Mouse (Mus musculus) midbrain, embryonic 13.5 days (tissue): ENCODE results near the gene Nrip1. TPM values are rescaled to one million over a fixed set of nuclear protein-coding genes. Genes with fewer than 3 reads are reported as not detected.

Experiments used
- ATAC-seq: fragments of 200-750 bp; cut with Nextera tagmentation; 2 replicates; pipeline ENCODE4 v1.8.0; 2017; ENCODE audit warnings: mild to moderate bottlenecking, moderate TSS enrichment, moderate library complexity
- H3K27ac ChIP-seq: fragments of 300-500 bp; sonication (generic); 2 replicates; pipeline ENCODE4 v1.5.1; 2015; ENCODE audit warnings: inconsistent platforms, mild to moderate bottlenecking, moderate library complexity
- H3K27me3 ChIP-seq: fragments of 300-500 bp; sonication (generic); 2 replicates; pipeline ENCODE4 v1.6.1; 2015; ENCODE audit warnings: mild to moderate bottlenecking, inconsistent platforms
- H3K36me3 ChIP-seq: fragments of 300-500 bp; sonication (generic); 2 replicates; pipeline ENCODE4 v1.6.1; 2015; ENCODE audit warnings: mild to moderate bottlenecking, inconsistent platforms
- H3K4me1 ChIP-seq: fragments of 300-500 bp; sonication (generic); replicated peaks from 2 replicates; pipeline ENCODE4 v1.6.1; 2015; ENCODE audit warnings: inconsistent platforms
- H3K4me2 ChIP-seq: fragments of 300-500 bp; sonication (generic); replicated peaks from 2 replicates; pipeline ENCODE4 v1.6.1; 2015; ENCODE audit warnings: moderate library complexity, mild to moderate bottlenecking, inconsistent platforms
- H3K4me3 ChIP-seq: fragments of 300-500 bp; sonication (generic); replicated peaks from 2 replicates; pipeline ENCODE4 v1.5.1; 2015; ENCODE audit warnings: mild to moderate bottlenecking, inconsistent platforms
- H3K9ac ChIP-seq: fragments of 300-500 bp; sonication (generic); replicated peaks from 2 replicates; pipeline ENCODE4 v1.6.1; 2015; ENCODE audit warnings: mild to moderate bottlenecking, inconsistent platforms
- H3K9me3 ChIP-seq: fragments of 300-500 bp; sonication (generic); 2 replicates; pipeline ENCODE4 v1.6.1; 2016; ENCODE audit warnings: mild to moderate bottlenecking, inconsistent platforms
- WGBS: fragments of 180-500 bp; shearing (Covaris S2); methylation state at CpG from one replicate; pipeline ENCODE4 v1.1.7; 2015; 5-methylcytosine and 5-hydroxymethylcytosine counted together
- polyA plus RNA-seq: library from polyadenylated mRNA; unstranded; fragments of >200 nt; fragmentation: Nextera tagmentation; extraction: Ambion mirVana; gene quantifications from 2 replicates; pipeline ENCODE4 v1.2.1, GENCODE M21; 2015

The Nrip1 gene
- polyA plus RNA-seq, 1 experiment from 2014 or later, result 30.1 TPM

DNA sequence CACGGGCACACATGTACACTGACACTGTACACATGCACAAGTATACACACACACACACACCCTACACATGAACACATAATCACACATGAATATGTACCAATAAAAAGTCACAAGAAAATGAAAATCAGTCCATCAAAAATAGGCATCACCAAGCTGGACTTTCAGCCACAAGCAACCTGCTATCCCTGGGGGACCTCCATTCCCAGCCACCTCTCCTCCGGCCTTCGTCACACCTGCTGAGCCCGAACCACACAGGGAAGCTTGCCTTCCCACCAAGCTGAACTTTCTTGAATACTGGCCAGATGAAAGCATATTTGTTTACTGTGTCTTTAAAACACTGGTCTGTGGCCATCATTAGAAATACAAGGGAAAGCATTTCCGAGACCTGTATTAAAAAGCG, 70.2 kb downstream of the Nrip1 start:
- Histone ChIP-seq H3K9ac (no peak overlapping the region), H3K27ac (no peak overlapping the region), H3K4me1 (peaks cover 19% of the 10 kb centered on the region), H3K9me3 (no peaks in the 10 kb centered on the region), H3K4me3 (no peak overlapping the region), H3K4me2 (no peak overlapping the region), H3K36me3 (no peaks in the 10 kb centered on the region), H3K27me3 (no peaks in the 10 kb centered on the region)
- ATAC-seq, result no peak
- WGBS, result 90% methylated on average over 6 of the region's 6 CpGs

DNA sequence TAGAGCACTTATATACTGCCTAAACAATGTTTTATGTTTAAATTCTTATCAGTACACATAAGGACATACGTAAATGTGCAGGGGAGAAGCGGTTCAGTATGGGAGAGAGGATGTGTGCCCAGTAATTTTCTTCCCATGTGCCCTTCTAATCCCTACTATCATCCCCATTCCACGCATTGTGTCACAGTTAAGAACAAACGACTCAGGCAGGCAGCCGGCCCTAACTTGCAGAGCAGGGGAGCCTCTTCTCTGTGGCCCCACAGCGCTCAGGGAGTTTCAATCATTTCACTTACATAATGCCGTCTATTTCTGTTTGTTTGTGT, 71.9 kb downstream of the Nrip1 start:
- H3K4me1 ChIP-seq, result peaks cover 19% of the 10 kb centered on the region
- H3K9ac ChIP-seq, result no peak overlapping the region
- H3K4me3 ChIP-seq, result no peak overlapping the region
- no peaks in the 10 kb centered on the region for H3K36me3 ChIP-seq
- H3K4me2 ChIP-seq, result no peak overlapping the region
- no peaks in the 10 kb centered on the region for H3K9me3 ChIP-seq
- no peaks in the 10 kb centered on the region for H3K27me3 ChIP-seq
- ATAC-seq, result no peak
- 48% methylated on average over 7 of the region's 7 CpGs for WGBS
- H3K27ac ChIP-seq, result no peak overlapping the region

- WGBS, result 74% methylated on average over 8 of the region's 8 CpGs
- no peaks in the 10 kb centered on the region for H3K36me3 ChIP-seq
- no peak for ATAC-seq
- no peaks in the 10 kb centered on the region for H3K9me3 ChIP-seq
- H3K4me2 ChIP-seq, result no peak overlapping the region
- H3K4me1 ChIP-seq, result peaks cover 19% of the 10 kb centered on the region
- no peaks in the 10 kb centered on the region for H3K27me3 ChIP-seq
- no peak overlapping the region for H3K27ac ChIP-seq
- H3K9ac ChIP-seq, result no peak overlapping the region
- H3K4me3 ChIP-seq, result no peak overlapping the region
These were observed 72.4 kb downstream of the Nrip1 start for GRCm38 (mm10) chr16:76301037-76301727.

DNA sequence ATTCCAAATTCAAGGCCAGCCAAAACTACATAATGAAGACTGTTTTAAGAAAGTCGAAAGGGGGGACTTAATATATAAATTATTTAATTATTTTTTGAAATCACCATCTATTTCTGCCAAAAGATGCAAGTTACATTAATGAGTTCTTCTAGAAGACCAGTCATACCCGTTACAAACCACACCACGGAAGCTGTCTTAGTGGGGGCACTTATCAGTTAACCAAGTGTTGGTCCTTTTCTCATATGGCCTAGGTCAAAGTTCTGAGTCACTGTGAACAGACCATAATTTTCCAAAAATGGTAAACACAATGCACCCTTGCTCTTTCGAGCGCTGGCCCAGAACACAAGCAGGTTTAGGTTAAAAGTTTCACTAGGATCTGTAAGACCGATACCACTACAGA, 73.2 kb downstream of the Nrip1 start:
- H3K4me2 ChIP-seq, result no peak overlapping the region
- no peaks in the 10 kb centered on the region for H3K27me3 ChIP-seq
- H3K4me1 ChIP-seq, result peaks cover 19% of the 10 kb centered on the region
- WGBS, result 96% methylated on average over 6 of the region's 6 CpGs
- no peaks in the 10 kb centered on the region for H3K36me3 ChIP-seq
- H3K27ac ChIP-seq, result no peak overlapping the region
- H3K4me3 ChIP-seq, result no peak overlapping the region
- ATAC-seq, result no peak
- no peak overlapping the region for H3K9ac ChIP-seq
- H3K9me3 ChIP-seq, result no peaks in the 10 kb centered on the region

DNA sequence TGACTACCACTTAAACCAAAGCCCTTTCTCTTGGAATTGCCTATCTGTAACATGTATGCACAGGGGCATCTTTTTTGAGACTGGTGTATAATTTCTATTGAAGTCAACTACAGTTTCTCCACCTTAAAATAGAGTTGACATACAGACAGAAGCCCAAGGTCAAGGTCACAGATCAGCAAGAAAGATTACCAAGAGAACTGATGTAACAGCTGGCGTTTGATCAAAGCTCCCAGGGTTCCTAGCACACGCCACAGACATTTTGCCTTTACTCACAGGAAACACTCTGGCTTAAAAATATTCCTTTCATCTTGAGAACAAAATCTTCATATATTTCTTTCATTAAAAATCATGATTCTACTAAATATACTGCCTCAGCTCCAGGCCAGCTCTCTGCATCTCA, 74.1 kb downstream of the Nrip1 start:
- no peaks in the 10 kb centered on the region for H3K27me3 ChIP-seq
- WGBS, result 36% methylated on average over 2 of the region's 2 CpGs
- no peak overlapping the region for H3K4me2 ChIP-seq
- H3K36me3 ChIP-seq, result peaks cover 2% of the 10 kb centered on the region
- H3K27ac ChIP-seq, result no peak overlapping the region
- no peak overlapping the region for H3K4me3 ChIP-seq
- ATAC-seq, result no peak
- no peaks in the 10 kb centered on the region for H3K9me3 ChIP-seq
- peaks cover 22% of the 10 kb centered on the region for H3K4me1 ChIP-seq
- H3K9ac ChIP-seq, result no peak overlapping the region

DNA sequence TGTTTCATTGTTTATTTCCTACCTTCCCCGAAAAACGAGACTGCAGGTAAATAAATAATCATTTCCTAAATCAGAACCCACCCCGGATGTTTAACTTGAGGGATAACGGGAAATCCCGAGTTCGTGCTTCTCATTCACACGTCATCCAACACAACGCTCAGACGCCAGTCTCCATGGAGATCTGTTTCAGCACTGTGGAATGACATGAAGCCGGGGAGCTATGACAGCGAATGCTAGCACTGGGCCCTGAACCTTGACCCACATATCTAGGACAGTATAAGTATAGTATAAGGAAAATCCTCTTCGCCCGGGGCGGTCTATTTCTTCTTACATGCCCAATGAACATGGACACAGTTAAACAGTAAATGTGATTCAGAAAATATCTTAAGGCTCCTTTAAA, 78.3 kb downstream of the Nrip1 start:
- Histone ChIP-seq H3K4me3 (no peak overlapping the region), H3K9ac (no peak overlapping the region), H3K27me3 (no peaks in the 10 kb centered on the region), H3K27ac (no peak overlapping the region), H3K9me3 (no peaks in the 10 kb centered on the region), H3K36me3 (peaks cover 36% of the 10 kb centered on the region), H3K4me1 (peaks cover 10% of the 10 kb centered on the region; the same call in 1 of the 2 replicates), H3K4me2 (no peak overlapping the region)
- peak; percentile 52; the same call in 1 of the 2 replicates for ATAC-seq
- 65% methylated on average over 14 of the region's 14 CpGs for WGBS

GRCm38 (mm10) chr16:76294550-76294949, 79.1 kb downstream of the Nrip1 start:
- Histone ChIP-seq H3K27ac (no peak overlapping the region), H3K9me3 (no peaks in the 10 kb centered on the region), H3K4me1 (peaks cover 8% of the 10 kb centered on the region; the same call in 1 of the 2 replicates), H3K27me3 (no peaks in the 10 kb centered on the region), H3K36me3 (peaks cover 36% of the 10 kb centered on the region), H3K9ac (no peak overlapping the region), H3K4me3 (no peak overlapping the region), H3K4me2 (no peak overlapping the region)
- WGBS, result 91% methylated on average over 15 of the region's 15 CpGs
- ATAC-seq, result no peak

- Histone ChIP-seq H3K4me1 (0 out of 2 replicates have a peak, but pooled peaks cover 6% of the 10 kb centered on the region), H3K27me3 (no peaks in the 10 kb centered on the region), H3K36me3 (peaks cover 36% of the 10 kb centered on the region), H3K4me3 (no peak overlapping the region), H3K4me2 (no peak overlapping the region), H3K9me3 (no peaks in the 10 kb centered on the region), H3K27ac (no peak overlapping the region), H3K9ac (no peak overlapping the region)
- WGBS, result 92% methylated on average over 20 of the region's 20 CpGs
- no peak for ATAC-seq
These were observed 79.7 kb downstream of the Nrip1 start for GRCm38 (mm10) chr16:76293765-76294463.

- Histone ChIP-seq H3K9me3 (no peaks in the 10 kb centered on the region), H3K27ac (no peak overlapping the region), H3K4me3 (no peak overlapping the region), H3K36me3 (peaks cover 36% of the 10 kb centered on the region), H3K9ac (no peak overlapping the region), H3K4me2 (no peak overlapping the region), H3K27me3 (no peaks in the 10 kb centered on the region), H3K4me1 (0 out of 2 replicates have a peak, but pooled peaks cover 3% of the 10 kb centered on the region)
- 96% methylated on average over 21 of the region's 21 CpGs for WGBS
- no peak for ATAC-seq
These were observed 80.5 kb downstream of the Nrip1 start for GRCm38 (mm10) chr16:76293176-76293575.

DNA sequence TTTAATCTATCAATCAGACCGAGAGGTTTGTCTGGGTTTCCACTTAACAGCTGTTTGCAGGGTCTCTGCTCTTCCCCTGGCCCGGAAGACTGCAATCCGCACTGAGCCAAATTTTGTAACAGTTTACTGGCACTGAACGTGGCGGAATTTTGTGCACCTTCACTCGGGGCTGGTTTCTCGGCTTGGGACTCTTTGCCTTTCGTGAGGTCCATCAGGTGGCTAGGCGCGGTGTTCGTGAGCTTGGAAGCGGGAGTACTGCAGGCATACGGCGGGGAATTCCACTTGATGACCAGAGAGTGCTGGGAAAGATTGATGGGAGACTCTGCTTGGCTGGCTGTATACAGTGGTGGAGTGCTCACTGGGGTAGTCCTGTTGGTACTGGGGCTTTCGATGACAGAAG, 81.0 kb downstream of the Nrip1 start:
- Histone ChIP-seq H3K4me3 (no peak overlapping the region), H3K9ac (no peak overlapping the region), H3K36me3 (peaks cover 36% of the 10 kb centered on the region), H3K4me2 (no peak overlapping the region), H3K27me3 (no peaks in the 10 kb centered on the region), H3K4me1 (0 out of 2 replicates have a peak, but pooled peaks cover 3% of the 10 kb centered on the region), H3K27ac (no peak overlapping the region), H3K9me3 (no peaks in the 10 kb centered on the region)
- WGBS, result 97% methylated on average over 15 of the region's 15 CpGs
- ATAC-seq, result no peak

GRCm38 (mm10) chr16:76291366-76291765, 82.3 kb downstream of the Nrip1 start:
- no peak overlapping the region for H3K9ac ChIP-seq
- 79% methylated on average over 14 of the region's 14 CpGs for WGBS
- no peak overlapping the region for H3K4me3 ChIP-seq
- no peak for ATAC-seq
- H3K4me2 ChIP-seq, result no peak overlapping the region
- 0 out of 2 replicates have a peak, but pooled peaks cover 3% of the 10 kb centered on the region for H3K4me1 ChIP-seq
- no peaks in the 10 kb centered on the region for H3K9me3 ChIP-seq
- peaks cover 36% of the 10 kb centered on the region for H3K36me3 ChIP-seq
- no peaks in the 10 kb centered on the region for H3K27me3 ChIP-seq
- H3K27ac ChIP-seq, result no peak overlapping the region

- Histone ChIP-seq H3K4me3 (no peak overlapping the region), H3K27ac (no peak overlapping the region), H3K4me1 (no peaks in the 10 kb centered on the region), H3K4me2 (no peak overlapping the region), H3K9ac (no peak overlapping the region), H3K27me3 (no peaks in the 10 kb centered on the region), H3K9me3 (no peaks in the 10 kb centered on the region), H3K36me3 (peaks cover 33% of the 10 kb centered on the region)
- ATAC-seq, result no peak
- WGBS, result 77% methylated on average over 2 of the region's 2 CpGs
These were observed 84.1 kb downstream of the Nrip1 start for GRCm38 (mm10) chr16:76289495-76289894.
